Mouse (Mus musculus): ENCODE data around the gene Nab2.

GRCm38 (mm10) chr10:127703299-127703698 lies 34.9 kb upstream of the Nab2 start:
- TF ChIP-seq EP300 (IDR thresholded peaks at IDR 0.05; ENCODE audit: low read depth in 1 of 2, low read length in 2 of 2) (no peak), POLR2AphosphoS5 (IDR thresholded peaks at IDR 0.05; ENCODE audit: borderline replicate concordance, low read depth, low read length) (no peak), MAX (IDR thresholded peaks at IDR 0.05; ENCODE audit: low read length) (no peak), TCF12 (IDR thresholded peaks at IDR 0.05; ENCODE audit: low read depth, low read length) (no peak), CTCF (IDR thresholded peaks at IDR 0.05 in 2 of 3, conservative IDR thresholded peaks at IDR 0.05 in 1 of 3; ENCODE audit: control insufficient read depth in 1 of 3, insufficient read depth in 1 of 3, low read depth in 2 of 3, low read length in 3 of 3, poor library complexity in 1 of 3, severe bottlenecking in 1 of 3) (no peak), E2F4 (IDR thresholded peaks at IDR 0.05; ENCODE audit: borderline replicate concordance, low read depth, low read length) (no peak), MAFK (IDR thresholded peaks at IDR 0.05; ENCODE audit: borderline replicate concordance, low read depth, low read length) (no peak)
